Mouse (Mus musculus) retina, embryonic 14.5 days (tissue): ENCODE results near the gene Zbtb2.
A peak's percentile ranks its signal among the peaks of the same experiment; 100 is the strongest.

ENCODE experiments used
- DNase-seq: peaks from one replicate; pipeline ENCODE4 v3.0.0-alpha.2; 2015; ENCODE audit warnings: low spot score

The Zbtb2 gene

DNA sequence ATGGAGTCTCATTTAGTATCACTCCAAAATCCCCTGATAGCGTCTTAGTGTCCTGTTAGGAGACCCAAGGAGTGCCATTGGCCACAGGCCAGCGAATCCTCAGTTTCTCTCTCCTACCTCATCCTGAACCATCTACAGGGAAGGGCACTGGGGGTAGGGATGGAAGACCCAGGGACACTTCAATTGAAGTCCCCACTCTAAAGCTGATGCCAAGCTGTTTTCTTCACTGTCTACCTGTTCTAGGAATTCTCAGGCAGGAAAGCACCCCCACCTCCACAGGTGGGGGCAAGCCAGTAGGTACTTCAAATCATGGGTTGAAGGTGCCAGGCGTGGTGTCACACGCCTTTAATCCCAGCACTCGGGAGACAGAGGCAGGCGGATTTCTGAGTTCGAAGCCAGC is 3.7 kb downstream of the Zbtb2 start:
- DNase-seq = no peak

DNA sequence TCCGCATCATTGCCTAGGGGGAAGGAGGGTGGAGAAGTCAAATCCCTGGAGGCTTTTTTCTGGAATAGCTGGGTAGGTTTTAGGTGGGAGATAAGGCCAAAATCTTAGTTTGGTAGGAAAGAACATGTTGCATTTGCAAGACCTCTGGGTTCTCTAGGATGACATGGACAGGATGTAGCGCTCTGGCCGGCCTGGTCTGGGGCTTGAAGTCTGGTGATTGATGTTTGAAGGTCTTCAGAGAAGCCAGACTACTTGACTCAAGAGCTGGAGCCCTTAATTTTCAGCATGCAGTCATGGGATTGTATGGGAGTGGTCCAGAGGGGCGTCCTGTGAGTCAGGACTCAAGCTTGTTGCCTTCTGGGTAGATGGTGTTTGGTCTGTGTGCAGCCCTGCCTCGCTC is 7.2 kb downstream of the Zbtb2 start:
- no peak for DNase-seq

DNA sequence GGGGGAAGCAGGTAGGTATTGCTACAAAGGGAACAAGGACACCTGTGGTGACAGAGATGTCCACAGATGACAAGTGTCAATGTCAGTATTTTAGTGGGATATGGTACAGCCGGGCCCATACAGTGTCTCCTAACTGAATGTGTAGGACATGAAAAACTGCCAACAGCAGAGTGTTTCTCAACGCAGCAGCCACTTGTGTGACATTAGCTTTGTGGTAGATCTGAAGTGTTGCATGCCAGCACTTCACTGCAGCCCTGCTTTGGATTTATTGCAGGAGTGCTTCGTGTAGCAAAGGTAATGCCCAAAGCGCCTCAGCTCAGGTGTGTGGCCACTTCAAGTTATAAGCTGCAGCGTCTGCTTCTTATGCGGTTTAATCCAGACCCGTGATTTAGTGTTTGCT is 11.0 kb downstream of the Zbtb2 start:
- no peak for DNase-seq

DNA sequence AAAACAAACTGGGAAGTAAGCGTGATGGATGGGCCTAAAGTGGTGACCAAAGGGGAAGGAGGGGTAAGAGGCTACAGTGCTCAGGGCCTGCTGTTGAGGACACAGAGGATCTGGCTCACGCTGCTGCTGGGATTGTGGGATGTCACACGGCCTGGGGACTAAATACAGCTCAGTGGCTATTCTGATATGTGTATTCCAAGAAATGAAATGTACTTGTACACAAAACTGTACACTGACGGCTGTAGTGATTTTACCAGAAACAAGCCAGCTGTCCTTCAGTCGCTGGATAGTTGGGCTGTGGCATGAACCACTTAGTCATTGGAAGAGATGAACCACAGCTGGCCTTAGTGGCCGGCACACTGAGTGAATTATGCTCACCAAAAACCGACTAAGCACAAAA is 11.4 kb downstream of the Zbtb2 start:
- DNase-seq = no peak

DNA sequence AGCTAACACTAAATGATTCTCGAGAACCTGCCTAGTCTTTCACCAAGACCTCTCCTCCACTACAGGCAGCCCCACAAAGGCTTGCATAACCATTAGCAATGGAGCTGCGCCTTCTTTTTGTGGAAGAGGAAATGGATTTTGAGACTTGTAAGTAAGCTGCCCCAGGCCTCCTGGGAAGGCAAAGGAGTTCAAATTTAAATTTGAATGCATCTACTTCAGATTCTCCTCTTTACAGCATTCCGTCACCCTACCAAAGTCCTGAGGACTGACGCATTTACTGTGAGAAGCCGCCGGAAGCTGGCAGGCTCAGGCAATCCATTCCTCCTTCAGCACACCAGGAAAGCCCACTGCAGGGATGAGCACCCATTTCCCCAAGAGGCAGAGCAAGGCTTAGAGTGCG is 12.6 kb downstream of the Zbtb2 start:
- DNase-seq = no peak

DNA sequence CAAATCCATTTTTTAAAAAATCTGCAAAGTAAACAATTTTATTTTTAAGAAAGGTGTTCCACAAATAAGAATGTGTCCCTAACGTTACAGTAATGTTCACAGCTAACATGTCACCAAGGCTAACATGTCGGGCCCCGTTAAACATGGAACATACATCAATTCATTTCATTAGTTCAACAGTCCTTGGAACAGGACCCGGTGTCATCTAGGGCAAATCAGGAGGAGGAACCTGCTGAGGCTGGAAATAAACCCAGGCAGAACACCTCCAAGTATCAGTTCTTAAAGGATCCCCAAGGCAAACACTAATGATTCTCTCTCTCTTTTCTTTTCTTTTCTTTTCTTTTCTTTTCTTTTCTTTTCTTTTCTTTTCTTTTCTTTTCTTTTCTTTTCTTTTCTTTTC is 13.2 kb downstream of the Zbtb2 start:
- no peak for DNase-seq

DNA sequence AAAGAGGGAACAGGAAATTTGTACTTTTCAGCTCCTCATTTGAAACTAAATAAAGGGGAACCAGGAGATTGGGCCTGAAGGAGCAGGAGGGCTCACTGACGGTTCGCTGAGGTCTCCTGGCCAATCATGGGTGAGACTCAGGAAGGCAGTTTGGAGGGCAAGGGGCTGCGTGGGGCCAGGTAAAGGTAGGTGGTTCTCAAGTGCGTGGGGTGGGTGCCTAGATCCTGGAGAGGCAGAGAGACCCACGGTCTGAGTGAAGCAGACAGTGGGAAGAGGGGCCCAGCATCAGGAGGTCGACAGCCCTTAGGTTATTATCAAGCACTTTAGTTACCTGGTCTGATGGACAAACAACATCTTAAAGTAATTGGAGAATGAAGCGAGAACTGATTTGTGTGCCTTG is 13.7 kb downstream of the Zbtb2 start:
- no peak for DNase-seq

DNA sequence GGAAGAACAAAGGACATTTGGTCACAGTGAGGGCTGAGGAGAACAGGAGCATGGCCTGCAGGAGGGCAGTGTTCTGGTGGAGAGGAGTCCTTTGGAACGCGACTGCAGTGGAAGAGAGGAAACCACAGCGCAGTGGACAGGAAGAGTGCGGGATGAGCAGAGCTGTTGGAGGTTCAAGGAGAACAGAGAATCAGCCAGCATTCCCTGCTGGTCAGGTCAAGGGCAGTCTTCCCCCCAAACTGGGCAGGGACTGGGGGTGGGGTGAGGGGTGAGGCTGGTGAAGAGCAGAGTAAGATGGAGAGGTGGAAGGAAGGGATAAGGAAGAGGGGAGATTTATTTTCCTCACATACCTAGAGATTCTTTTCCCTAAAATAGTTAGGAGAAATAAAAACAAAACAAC is 14.3 kb downstream of the Zbtb2 start:
- DNase-seq = no peak

DNA sequence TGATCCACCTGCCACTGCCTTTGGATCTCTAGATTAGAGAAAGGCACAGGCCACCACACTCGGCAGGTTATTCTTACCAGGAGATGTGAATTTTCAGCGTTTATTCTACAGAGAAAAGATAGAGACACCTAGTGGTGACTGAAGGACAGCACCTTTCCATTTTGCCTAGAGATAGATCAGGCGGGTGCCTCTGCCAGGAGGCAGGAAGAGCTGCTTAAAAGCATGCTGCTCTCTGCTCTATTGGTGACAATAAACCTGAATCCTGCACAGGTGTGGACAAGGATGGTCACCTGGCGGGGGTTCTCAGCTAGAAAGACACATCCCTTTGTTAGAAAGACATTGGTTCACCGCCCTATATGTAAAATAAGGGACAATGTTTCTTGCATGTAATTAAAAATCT is 15.9 kb downstream of the Zbtb2 start:
- peak; percentile 73 for DNase-seq

DNA sequence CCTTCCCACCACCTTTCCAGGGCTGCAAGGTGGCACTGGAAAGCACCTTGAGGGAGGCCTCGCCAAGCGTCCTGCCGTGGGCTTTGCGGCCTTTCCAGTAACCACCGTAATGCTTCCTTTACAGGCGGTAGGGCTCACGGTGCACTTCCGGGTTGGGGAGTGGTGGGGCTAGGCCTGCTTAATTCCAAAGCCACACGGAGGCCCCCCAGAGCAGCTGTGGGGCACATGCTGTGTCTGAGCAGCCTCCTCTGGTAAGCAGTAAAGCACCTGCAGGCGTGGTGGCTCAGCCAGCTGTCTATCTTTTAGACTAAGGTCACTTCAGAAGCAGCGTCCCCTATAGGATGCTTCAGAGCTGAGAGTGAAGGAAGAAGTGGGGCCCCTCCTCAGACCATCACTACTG is 17.8 kb downstream of the Zbtb2 start:
- DNase-seq = no peak

DNA sequence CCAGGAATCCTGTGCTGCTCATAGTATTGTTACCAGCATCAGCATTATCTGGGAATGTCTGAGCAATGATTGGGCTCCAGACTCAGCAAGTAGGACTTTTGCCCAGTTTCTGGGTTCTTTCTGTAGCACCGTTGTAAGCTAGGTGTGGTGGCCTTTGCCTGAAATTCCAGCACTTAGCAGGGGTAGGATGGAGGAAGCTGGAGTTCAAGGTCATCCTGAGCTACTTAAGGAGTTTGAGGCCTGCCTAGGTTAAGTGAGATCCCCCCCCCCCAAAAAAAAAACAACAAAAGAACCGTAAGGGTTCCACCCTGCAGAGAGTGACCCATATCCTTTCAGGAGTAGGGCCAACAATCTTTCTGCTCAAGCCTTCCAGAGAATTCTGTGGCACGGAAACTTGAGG is 23.3 kb downstream of the Zbtb2 start:
- no peak for DNase-seq

DNA sequence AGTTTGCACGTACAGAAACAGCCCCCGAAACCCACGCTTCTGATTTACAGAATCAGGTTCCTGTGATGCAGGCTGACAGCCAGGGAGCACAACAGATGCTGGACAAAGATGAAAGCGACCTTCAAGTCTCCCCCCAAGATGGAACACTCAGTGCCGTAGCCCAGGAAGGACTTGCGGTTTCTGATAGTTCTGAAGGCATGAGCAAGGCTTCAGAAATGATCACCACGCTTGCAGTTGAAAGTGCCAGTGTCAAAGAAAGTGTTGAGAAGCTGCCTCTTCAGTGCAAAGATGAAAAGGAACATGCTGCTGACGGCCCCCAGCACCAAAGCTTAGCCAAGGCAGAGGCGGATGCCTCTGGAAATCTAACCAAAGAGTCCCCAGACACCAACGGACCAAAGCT is 30.5 kb downstream of the Zbtb2 start:
- no peak for DNase-seq

DNA sequence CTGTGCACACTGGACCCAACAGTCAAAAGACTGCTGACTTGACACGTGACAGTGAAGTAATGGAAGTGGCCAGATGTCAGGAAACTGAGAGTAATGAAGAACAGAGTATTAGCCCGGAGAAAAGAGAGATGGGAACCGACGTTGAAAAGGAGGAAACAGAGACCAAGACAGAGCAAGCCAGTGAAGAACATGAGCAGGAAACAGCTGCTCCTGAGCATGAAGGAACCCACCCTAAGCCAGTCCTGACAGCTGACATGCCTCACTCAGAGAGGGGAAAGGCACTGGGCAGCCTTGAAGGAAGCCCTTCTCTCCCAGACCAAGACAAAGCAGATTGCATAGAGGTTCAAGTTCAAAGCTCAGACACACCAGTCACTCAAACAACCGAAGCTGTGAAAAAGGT is 31.3 kb downstream of the Zbtb2 start:
- no peak for DNase-seq

DNA sequence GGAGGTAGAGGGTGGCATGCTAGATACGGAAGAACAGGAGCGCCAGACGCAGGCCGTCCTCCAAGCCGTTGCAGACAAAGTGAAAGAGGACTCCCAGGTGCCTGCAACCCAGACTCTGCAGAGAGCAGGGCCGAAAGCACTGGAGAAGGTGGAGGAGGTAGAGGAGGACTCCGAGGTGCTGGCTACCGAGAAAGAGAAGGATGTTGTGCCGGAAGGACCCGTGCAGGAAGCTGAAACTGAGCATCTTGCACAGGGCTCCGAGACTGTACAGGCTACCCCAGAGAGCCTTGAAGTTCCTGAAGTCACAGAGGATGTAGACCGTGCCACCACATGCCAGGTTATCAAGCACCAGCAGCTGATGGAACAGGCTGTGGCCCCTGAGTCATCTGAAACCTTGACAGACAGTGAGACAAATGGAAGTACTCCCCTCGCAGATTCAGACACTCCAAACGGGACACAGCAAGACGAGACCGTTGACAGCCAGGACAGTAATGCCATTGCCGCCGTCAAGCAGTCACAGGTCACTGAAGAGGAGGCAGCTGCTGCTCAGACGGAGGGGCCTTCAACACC is 31.9 kb downstream of the Zbtb2 start:
- DNase-seq = no peak

DNA sequence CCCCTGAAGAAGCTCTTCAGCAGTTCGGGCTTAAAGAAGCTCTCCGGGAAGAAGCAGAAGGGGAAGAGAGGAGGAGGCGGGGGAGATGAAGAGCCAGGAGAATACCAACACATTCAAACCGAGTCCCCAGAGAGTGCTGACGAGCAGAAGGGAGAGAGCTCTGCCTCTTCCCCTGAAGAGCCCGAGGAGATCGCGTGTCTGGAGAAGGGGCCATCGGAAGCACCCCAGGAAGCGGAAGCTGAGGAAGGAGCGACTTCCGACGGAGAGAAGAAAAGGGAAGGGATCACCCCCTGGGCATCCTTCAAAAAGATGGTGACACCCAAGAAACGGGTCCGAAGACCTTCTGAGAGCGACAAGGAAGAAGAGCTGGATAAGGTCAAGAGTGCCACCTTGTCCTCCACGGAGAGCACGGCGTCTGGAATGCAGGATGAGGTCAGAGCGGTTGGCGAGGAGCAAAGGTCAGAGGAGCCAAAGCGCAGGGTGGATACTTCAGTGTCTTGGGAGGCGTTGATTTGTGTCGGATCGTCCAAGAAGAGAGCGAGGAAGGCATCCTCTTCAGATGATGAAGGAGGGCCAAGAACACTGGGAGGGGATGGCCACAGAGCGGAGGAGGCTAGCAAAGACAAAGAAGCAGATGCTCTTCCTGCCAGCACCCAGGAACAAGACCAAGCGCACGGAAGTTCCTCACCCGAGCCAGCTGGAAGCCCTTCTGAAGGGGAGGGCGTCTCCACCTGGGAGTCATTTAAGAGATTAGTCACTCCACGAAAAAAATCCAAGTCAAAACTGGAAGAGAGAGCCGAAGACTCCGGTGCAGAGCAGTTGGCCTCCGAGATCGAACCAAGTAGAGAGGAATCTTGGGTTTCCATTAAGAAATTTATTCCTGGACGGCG is 33.3 kb downstream of the Zbtb2 start:
- DNase-seq = no peak

DNA sequence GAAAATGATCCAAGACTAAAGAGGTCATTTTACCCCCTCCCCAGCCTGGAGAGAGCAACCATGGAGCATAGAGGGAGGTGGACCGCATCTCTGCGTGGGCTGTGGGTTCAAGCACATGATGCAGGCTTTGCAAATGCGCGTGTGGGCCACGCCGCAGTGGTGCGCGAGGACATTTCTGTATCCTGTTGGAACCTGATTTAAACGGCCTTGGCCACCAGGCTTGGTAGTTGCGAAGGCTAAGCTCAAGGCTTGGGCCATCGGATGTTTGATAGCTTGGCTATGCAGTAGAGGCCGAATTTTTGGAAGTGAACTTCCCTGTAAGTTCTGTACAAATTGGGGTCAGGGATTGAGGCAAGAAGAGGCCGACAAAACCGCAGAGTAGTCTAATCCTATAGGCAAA is 40.3 kb downstream of the Zbtb2 start:
- DNase-seq = no peak

DNA sequence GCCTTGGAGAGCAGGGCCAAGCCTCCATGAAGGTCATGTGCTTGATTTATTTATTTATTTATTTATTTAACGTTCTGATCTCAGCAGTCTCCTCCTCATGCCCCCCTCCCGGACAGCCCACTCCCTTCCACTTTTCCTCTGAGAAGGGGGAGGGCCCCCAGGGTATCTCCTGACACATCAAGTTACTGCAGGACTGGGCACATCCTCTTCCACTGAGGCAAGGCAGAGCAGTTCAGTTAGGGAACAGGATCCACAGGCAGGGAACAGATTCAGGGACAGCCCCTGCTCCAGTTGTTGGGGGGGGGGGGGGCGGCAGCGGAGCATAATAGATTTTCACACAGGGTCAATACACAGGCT is 40.8 kb downstream of the Zbtb2 start:
- no peak for DNase-seq

DNA sequence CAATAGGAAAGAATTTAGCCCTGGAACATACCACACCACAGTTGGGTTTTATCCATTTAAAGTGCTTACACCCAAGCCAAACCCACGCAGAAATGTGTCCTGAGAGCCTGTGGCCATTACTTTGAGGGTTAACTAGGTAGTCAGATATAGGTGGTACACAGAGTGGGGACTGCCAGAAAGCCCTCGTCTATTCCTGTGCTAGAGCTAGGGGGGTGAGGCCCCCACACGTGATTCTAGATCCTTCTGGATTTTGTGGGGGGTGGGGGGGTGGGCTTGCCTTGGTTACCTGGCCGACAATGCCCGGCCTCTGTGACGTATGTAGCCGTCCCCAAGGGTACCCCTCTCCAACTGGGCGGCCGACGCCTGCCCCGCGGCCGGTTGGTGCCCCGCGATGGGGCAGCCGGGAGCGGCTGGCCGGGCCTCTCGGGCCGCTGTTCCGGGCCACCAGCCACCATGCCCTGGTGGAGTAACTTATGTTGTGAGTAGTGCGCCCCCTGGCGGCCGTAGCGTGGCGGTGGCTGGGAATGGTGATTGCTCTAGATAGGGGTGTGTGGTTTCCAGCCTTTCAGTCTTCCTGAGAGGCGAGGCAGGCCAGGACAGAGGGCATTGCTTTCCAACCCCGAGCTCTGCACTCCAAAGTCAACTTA is 41.3 kb downstream of the Zbtb2 start:
- peak; percentile 93 for DNase-seq

DNA sequence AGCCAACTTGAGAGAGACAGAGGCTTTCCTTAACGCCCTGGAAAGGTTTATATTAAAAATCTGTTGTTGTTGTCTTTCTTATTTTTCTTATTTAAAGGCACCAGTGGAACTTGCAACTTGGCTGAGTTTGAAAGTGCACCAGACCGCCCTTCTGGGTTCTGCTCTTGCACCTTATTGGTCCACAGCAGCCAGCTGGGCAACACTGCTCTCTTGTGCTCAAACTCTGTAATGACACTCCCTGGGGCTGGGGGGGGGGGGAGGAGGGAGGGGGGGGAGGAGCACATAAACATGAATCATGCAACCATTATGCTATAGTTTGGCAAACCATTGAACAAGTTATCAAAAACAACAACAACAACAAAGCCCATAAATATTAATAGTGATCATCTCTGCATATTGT is 46.5 kb downstream of the Zbtb2 start:
- peak; percentile 58 for DNase-seq

DNA sequence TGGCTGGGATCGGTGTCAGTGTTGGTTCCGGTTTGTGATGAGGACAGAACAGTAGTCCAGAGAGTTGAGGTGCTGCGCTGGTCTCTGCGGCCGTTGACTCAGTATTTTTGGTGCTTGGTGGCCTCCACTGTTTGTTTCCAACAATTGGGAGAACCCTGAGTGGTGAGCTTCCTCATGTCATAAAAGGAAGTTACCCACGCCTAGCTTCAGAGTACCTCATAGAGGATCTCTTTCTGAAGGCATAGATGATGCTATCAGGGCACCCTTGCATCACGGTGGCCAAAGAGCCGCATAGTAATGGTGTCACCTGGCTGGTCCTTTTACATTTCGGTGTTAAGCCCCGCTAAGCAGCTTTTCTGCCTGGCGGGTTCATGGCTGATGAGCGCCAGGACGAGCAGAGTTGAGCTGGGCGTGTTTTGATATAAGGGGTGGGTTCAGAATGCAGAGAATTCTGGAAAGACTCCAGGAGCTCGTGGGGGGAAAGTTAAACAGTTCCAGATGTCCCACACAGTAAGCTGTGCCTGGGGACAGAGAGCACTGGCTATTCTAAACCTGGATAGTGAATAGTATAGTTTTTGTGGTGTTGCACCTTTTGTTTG is 48.9 kb downstream of the Zbtb2 start:
- DNase-seq = no peak

DNA sequence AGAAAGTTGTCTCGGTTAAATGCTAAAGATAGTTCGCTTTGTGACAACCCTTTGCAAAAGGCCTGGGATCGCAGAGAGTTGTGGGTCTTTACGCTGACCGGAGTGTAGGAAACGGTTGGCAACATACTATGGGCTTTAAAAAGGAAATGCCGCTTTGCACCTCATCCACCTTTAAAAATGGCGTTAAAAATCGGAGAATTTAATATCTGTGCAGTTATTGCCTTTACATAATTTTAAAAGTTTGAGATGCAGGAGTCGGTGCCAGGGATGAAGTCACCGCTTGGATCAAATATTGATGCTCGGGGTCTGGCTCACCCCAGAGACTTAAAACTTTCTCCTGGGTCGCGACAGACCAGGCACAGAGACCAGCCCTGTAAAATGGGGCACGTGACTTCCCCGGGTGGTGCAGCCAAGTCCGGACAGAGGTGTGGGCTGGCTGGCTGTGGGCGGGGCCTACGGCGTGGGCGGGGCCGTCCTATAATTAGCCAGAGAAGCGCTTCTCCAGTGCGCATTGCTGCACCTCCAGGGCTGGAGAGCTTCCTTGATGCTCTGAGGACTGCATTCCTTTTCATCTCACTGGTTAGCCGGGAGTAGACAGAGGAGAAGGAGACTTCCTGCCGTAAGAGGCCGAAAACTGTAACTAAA is 53.7 kb downstream of the Zbtb2 start:
- peak; percentile 79 for DNase-seq

DNA sequence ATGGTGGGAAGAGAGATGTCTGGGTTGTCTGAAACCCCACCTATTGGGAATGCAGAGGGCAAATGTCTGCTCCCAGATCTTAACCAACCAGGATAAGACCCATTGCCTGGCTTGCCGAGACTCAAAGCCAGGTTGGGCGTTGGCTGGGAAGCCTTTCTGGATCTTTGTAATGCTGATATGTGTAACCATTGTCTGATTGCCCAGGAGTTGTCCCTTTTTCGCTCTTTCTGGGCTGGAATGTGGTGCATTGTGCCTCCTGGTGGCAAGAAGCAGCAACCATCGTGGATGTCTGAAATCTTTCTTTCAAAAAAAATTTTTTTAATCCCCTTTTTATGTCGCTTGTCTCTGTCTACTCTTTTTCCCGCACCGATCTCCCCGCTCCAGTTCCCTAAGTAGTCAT is 54.6 kb downstream of the Zbtb2 start:
- DNase-seq = peak; percentile 76
